Mouse (Mus musculus): ENCODE results near the gene Col23a1.

Col23a1 gene

DNA sequence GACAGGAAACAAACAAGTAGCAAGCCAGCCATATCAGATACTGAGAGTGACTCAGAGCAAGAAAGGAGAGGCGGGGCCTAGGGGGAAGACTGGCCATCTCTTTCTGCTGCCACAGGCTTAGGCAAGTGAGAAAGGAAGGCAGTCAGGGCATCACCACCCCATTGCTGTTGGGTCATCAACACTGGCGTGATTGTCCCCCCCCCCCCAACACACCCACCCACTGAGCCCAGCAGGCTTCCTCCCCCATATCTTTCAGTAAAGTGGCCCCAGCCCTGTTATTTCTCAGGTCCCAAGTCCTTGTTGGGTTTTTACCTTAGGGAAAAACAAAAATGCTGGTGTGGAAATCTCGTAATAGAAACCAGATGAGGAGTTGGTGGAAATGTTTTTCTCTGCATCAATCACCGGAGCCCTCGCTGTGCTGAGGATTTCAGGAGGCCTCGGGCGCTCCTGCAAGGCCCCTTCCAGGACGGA, 195.4 kb downstream of the Col23a1 start:
- CTCF ChIA-PET = no interaction called here

DNA sequence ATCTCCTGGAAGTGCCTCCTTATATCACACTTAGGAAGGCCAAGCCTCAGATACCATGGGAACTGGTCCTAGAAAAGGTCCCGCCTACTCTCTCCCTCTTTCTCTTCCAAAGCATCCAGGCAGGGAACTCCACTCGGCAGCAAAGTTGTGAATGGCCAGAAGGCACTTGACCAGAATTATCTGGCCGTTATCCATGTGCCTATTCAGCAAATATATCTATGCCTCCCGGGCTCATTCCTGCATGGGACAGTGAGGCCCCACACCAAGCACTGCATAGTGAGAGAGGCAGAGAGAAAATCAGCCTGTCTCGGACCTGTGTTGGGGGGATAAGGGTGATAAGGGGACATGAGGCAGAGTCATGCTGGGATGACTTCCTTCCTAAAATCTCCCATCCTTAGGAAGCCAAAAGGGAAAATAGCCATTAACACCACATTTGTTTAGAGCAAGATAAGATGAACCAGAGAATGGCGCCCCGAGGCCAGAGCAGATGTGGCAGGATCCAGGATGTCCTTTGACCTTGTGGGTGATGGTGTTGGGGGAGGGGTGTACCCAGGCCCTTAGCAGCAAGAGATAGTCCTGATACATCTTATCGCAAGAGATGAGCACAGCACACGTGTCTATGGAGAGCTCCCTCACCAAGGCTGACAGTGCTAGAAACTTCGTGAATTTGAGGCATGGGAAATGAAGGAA, 196.2 kb downstream of the Col23a1 start:
- CTCF ChIA-PET = no interaction called here

DNA sequence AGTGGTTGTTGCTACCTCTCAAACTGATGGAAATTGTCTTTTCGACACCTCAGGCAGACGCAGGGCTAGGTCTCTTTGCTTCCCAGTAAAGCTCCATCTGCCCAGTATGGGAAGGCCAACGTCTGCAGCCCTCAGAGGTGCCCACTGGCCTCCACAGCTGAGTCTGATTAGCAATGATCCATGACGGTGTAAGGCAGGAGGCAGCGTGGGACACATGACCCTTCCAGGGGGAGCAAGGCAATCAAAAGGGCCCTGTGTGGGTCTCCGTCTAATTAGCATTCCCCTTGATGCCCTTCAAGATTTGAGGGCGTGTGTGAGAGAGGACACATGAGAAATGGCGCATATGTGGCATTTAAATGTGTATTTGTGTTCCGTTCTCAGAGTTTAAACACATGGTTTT, 199.1 kb downstream of the Col23a1 start:
- CTCF ChIA-PET = no interaction called here

DNA sequence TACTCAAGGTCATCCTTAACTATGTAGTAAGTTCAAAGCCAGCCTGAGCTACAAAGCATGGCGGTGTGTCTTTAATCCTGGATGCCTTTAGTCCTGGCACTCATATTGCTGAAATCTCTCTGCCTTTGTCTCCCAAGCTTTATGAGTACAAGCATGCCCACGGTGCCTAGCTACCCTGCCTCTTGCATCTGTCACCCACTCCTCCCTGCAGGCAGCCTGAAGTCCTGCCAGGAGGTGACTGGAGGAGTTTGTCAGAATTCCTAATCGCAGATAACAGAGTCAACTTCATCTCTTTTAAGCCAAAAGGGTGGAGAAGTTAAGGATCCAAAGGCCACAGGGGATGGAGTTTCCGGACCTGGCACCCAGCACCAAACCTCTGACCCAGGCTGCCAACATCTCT, 203.7 kb downstream of the Col23a1 start:
- CTCF ChIA-PET = no interaction called here

DNA sequence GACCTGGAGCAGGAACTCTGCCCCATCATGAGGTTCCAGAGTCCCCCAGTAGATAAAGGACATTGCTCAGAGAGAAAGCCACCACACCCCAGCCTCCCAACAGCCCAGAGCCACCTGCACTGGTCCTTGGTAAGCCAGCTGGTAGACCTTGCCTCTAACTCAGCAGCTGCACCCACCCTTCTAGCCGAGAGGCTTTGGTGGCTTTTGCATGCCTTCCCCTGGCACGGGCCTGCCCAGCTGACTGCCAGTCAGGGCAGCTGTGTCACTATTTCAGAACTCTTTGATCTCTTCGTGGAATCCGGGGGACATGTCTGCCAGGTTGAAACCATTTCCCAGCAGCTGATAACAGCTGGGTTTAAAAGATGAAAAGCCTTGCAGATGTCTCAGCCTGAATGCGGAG, 204.5 kb downstream of the Col23a1 start:
- CTCF ChIA-PET = no interaction called here

DNA sequence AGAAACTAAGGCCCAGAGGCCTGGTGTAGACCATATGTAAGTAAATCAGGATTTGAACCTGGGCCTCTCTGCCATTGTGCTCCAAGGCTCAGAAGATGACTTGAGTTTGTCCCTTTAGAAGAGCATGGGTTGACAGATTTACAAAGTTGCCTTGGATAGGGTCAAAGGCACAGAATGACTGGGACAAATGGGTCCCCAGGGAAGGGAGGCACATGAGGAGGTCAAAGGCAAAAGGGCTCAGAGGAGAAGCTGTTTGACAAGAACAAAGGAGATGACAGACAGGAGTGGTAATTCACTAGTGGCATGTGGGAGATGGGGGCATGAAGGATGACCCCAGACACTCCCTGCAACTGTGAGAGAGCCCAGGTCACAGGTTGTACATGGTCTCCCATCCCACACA, 210.1 kb downstream of the Col23a1 start:
- CTCF ChIA-PET = no interaction called here

DNA sequence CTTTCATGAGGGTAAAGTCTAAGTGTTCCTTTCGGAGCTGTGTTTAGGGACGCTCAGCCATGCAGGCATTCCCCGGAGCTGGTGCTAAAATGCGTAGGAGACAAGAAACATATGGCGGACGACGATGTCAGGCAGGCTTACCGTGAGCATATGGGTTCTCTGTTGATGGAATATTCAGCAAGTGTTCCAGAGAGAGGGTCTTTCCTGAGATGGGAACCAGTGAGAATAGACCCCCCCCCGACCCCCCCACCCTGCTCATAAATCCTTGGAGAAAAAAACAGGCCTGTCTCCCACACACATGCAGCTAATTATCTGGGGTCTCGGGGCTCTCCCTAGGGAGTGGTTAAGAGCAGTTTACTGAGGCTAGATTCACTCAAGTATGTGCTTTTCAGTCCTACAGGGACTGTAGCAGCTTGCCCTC, 212.7 kb downstream of the Col23a1 start:
- CTCF ChIA-PET = interaction anchor here (0.6 kb wide), 1 partner anchor 1755 kb away, joined by 6 read pairs; no protein-coding TSS in a partner anchor

DNA sequence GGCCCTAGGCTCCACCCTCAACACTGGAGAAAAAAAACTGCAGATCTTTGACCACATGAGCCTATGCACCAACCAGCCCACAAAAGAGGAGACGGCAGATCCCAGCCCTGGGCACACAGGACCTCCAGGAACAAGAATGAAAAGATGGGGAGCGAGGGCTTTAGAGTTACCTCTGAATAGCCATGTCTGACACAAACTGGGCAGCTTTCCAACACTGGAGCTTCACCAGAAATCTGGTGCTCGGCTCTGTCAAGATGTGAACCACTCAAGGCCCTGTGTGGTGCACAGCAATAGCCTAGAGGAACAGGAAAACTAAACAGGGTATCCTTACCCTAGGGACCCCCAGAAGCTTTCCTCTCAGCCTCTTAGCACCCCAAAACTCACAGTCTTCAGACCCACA, 215.2 kb downstream of the Col23a1 start:
- CTCF ChIA-PET = no interaction called here

DNA sequence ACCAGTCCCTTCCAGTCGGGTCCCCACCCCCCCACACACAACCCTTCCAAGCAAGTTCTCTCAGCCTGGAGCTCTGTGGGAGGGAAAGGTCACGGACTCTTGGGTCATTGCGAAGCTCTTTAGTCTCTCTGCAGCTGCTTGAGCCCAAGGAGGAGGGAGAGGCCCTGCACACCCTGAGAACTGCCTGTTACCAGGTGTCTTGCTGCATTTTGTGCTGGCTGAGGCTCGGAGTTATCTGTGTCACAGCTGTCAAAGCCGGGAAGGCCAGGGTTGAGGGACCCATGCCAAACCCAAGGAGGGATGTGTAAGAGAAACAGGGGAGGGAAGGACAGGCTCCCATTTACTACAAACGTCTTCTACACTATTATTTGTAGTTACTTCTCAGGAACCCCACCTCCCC, 218.3 kb downstream of the Col23a1 start:
- CTCF ChIA-PET = interaction anchor here (0.6 kb wide), 1 partner anchor 10 kb away, joined by 4 read pairs; no protein-coding TSS in a partner anchor

DNA sequence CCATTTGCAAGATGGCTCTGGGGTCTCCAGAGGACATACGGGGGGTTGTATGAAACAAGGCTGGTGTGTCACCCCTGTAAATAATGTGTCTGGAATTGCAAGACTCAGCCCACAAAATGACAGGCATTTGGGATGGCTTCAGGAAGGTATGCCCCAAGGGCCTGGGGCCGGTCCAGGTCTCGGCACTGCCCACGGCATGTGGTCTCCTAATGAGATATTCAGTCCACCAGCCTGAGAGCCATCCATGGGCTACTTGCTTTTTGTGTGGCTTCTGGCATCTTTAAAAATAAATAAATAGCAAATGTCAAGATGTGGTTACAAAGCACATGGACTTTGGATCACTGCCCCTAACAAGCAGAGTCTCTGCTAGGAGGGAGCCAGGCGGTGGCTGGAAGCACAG, 219.5 kb downstream of the Col23a1 start:
- CTCF ChIA-PET = no interaction called here

DNA sequence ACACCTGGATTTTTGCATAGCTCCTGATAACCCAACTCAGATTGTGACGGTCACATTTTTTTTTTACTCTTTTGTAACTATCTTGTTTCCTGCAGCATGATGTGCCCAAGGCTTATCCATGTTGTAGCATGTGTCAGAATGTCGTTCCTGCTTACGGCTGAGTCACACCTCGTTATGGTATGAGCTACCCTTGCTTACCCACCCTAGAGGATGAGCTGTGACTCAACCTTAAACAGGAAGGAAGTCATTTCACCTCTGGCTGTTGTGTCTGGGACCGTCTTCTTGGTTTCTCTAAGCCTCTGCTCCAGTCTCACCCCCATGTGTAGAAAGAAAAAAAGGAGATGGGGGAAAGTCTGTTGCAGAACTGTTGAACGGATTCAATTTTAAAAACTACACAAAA, 223.3 kb downstream of the Col23a1 start:
- CTCF ChIA-PET = interaction anchor here (0.7 kb wide), 1 partner anchor 45 kb away, joined by 3 read pairs; no protein-coding TSS in a partner anchor

DNA sequence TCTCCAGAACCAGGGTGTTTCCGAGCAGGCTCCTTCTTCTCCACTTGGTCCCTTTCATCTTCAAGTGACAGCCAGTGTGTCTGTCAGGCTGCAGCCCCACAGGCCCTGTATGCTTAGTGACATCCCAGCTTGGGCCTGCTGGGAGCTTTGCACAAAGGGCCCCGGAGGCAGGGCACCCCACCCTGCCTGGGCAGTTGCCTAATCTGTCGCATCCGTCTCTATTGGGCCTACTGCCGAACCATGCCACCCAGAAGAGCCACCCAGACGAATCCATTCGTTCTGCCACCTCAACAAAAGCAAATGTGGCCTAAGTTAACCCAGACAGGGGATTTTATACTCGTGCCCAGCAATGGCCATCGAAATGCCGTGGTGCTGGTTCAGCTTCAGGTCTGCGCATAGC, 225.6 kb downstream of the Col23a1 start:
- CTCF ChIA-PET = no interaction called here

DNA sequence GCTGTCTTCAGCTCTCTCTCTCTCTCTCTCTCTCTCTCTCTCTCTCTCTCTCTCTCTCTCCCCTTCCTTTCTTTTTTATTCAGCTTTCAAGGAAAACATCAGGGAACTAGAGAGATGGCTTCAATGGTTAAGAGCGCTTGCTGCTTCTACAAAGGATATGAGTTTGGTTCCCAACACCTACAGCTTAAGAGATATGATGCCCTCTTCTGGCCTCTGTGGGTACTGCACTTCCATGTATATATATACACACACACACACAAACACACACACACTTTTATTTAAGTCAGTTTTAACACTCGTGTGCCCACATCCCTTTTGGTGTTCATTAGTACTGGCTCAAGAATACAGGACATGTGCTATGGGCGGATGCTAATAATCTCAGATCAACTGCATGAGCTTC, 228.4 kb downstream of the Col23a1 start:
- CTCF ChIA-PET = interaction anchor here (0.5 to 0.7 kb wide), 2 partner anchors 10 to 40 kb away, joined by 3 to 4 read pairs; no protein-coding TSS in a partner anchor

DNA sequence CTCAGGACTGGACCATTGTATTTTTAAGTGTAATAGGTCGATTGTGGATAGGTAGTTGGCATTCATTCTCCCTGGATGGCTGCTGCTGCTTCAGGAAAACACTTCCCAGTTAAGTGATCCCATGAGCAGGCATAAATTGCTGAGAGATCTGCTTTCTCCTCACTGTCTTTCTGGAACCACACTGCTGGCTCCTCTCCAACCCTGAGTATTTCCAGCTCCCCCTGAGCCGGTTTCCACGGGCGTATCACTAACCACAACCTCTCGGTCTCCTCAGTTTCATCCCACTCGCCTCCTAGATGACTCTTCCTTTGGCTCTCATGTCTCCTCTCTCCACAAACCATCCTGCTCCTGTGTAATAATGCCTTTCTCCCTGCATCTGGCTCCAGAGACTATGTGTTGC, 228.9 kb downstream of the Col23a1 start:
- CTCF ChIA-PET = interaction anchor here (0.5 kb wide), 1 partner anchor 10 kb away, joined by 4 read pairs; no protein-coding TSS in a partner anchor

DNA sequence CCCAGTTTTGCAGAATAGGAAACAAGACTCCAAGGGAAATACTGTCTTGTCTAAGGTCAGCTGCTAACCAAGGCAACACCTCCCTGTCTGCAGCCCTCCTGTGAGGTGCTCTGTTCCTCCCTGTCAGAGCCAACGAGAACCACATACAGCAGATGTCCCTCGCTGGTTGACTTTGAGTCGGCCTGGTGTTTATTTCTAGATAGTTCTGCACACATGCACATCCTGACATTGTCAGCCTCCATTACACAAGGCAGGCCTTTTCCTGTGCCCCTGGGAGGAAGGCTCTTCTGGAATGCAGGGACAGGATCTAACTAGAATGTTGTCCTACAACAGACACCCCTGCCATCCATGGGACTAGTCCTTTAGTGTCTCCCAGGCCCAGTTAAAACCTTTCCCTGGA, 231.7 kb downstream of the Col23a1 start:
- CTCF ChIA-PET = no interaction called here

DNA sequence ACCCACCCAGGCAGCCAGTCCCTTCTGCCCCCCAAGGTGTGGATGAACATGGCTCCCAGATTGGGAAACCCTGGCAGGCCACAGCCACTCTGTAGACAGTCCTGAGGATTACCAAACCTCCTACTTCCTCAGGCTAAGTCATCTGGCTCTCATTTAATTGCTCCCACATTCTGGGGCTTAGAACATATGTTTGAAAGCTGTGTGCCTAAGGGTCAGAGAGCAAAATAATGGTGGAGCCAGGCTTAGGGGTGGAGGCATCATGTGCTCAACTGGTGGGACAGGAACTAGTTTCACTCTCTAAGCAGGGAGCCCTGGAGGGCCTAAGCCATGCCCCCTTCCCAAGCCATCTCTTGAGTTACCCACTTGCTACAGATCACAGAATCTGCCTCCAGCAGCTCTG, 233.5 kb downstream of the Col23a1 start:
- CTCF ChIA-PET = no interaction called here

DNA sequence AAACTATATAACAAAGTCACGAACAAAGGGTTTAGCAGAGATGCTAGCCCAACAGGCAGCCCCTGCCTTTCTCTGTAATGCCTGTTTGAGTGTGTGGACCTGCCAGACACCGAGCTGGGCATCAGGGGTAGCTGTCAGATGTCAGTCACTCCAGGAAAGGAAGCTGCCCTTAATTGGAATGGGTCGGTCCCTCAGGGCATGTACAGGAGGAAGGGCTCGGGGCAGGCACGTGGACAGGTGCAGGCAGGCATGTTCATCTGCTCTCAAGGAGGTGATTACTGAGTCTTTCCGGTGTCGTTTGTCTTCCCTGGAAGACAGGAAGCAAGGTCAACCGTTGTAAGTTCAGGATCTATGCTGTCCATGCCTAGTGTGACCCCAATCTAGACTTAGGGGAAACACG, 233.9 kb downstream of the Col23a1 start:
- CTCF ChIA-PET = no interaction called here

DNA sequence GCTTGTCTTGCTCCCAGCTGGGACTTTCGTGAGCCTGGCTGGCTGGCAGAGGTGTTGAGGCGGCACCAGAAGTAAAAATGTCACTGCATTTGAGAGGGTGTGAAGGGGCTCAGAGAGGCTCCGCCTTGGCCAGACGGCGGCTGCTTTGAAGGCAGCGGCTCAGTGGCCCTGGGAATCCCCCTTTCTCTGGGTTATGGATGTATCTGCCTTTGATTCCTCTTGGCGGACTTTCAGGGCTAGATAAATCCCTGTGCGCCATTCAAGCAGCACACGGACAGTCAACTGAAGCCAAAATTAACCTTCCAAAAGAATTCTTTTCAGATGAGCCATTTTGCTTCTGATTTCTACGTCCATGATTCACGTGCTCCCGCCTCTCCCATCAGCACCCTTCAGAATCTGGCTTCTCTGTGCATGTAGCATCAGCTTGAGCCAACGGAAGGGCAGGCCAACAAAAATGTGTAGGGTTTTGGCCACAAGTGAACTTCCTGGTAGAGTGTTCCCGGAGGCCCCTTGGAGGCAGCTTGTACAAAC, 237.0 kb downstream of the Col23a1 start:
- CTCF ChIA-PET = no interaction called here

DNA sequence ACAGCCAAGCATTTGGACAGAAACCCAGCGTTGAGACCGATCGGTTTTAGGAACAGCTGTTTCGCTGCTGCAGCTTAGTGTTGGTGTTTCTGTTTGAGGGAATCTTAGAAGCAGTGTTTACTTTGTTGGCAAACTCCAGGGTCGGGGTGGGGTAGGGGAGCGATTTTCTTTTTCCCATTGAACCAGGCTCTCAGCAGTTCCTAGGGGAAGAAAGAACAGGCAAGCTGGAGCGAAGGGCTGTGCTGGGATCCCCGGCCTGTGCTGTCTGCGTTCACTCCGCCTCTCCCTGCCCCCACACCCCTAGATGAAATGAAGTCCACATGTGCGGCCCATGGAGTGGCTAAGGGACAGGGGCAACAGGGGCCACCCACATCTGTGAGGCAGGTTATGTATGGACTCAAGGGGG, 243.4 kb downstream of the Col23a1 start:
- CTCF ChIA-PET = no interaction called here

DNA sequence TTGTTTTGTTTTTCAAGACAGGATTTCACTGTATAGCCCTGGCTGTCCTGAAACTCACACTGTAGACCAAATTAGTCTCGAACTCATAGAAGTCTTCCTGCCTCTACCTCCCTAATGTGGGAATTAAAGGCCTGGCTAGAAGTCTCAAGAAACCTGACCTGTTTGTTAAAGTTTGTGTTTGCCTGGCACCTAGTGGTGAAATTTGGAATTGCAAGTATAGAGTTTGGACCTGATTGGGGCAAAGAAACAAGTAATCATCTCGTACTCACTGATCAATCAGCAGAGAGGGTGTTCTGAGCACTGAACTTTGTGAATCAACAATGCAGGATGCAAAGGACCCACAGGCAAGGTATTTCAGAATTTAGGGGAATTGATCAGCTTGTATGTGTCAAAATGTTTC, 244.6 kb downstream of the Col23a1 start:
- CTCF ChIA-PET = no interaction called here

DNA sequence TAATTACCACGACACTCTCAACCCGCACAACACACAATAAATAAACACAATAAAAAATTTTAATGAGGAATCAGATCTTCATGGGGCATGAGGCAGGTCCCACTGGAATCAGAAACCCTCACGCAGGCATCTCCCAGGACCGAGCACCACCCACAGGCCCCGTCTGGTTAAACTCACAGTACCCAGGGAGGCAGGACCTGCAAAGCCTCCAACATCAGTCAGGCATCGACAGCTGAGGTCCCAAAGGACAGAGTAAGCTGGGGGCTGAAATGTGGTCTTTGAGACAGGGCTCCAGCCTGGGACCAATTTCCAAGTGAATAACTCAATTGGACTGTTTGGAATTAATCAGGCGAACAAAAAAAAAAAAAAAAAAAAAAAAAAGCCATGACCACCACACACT, 248.7 kb downstream of the Col23a1 start:
- CTCF ChIA-PET = no interaction called here

DNA sequence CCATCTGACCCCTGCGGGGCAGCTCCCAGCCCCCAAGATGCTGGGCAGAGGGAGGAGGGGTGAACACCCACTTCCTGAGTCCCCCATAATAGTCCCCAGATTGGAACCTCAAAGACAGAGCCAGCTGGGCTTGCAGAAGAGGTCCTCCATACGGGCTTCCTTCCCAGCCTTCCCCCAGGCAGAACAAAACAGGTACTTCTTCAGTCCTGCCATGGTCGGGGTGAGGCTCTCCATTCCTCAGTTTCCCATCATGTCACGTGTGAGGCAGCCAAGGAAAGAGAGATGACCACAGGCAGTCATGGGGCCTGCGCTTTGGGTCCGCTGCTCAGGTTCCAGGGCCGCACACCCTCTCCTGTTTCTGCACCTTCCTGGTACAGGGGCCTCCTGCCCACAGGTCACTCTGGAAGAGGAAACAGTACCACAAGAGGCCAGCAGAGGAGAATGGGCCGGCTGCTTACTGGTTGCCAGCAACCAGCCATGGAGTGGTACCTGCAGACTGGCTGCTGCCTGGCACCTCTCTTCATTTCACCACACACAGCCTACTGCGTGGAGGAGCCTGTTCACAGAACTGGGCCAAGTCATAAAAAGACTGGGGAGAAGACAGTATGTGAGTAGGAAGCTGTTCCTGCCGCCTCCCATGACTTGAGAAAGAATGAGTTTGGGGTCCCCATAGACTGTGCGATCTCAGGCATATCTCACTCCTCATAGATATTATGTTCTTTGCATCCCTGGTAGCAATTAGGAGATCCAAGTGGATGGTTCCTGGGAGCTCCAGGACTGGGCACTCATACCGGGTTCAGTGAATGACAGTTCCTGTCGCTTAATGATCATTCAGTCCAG, 249.4 kb downstream of the Col23a1 start:
- CTCF ChIA-PET = interaction anchor here (0.6 to 1.4 kb wide), 5 partner anchors 15 to 810 kb away, joined by 3 to 9 read pairs (median 3); no protein-coding TSS in a partner anchor
